Mouse (Mus musculus): ENCODE data around the gene Syne1. TPM values are rescaled to one million over a fixed set of nuclear protein-coding genes. Genes with fewer than 3 reads are reported as not detected.

The Syne1 gene
- polyA plus RNA-seq, 1 experiment from 2014 or later: 8.6 TPM

- 85% methylated on average over 19 of the region's 19 CpGs for whole genome bisulfite sequencing
- ATAC-seq (ENCODE audit: low FRiP score): no peak
- H3K27ac ChIP-seq: no peak overlapping the region
Observed at GRCm38 (mm10) chr10:5185156-5186083, 365.9 kb downstream of the Syne1 start.

GRCm38 (mm10) chr10:5181771-5182176 is 369.5 kb downstream of the Syne1 start:
- no peak for ATAC-seq (ENCODE audit: low FRiP score)
- no peak overlapping the region for H3K4me3 ChIP-seq
- 84% methylated on average over 4 of the region's 4 CpGs for WGBS

More at GRCm38 (mm10) chr10:5185156-5186083, 365.9 kb downstream of the Syne1 start:
- Histone ChIP-seq H3K36me3 (peaks cover 40% of the 10 kb centered on the region), H3K4me2 (no peak overlapping the region), H3K27me3 (no peaks in the 10 kb centered on the region), H3K9ac (no peak overlapping the region), H3K4me3 (no peak overlapping the region), H3K4me1 (replicated peaks) (no peaks in the 10 kb centered on the region), H3K9me3 (no peaks in the 10 kb centered on the region)

GRCm38 (mm10) chr10:5179891-5180290 is 371.4 kb downstream of the Syne1 start:
- Histone ChIP-seq H3K4me1 (replicated peaks) (no peaks in the 10 kb centered on the region), H3K4me3 (no peak overlapping the region), H3K9ac (no peak overlapping the region), H3K9me3 (no peaks in the 10 kb centered on the region), H3K36me3 (peaks cover 33% of the 10 kb centered on the region), H3K27ac (no peak overlapping the region), H3K4me2 (no peak overlapping the region), H3K27me3 (no peaks in the 10 kb centered on the region)
- ATAC-seq (ENCODE audit: low FRiP score): no peak
- 87% methylated on average over 3 of the region's 3 CpGs for WGBS

More at GRCm38 (mm10) chr10:5181771-5182176, 369.5 kb downstream of the Syne1 start:
- Histone ChIP-seq H3K36me3 (peaks cover 42% of the 10 kb centered on the region), H3K27ac (no peak overlapping the region), H3K9ac (no peak overlapping the region), H3K4me2 (no peak overlapping the region), H3K27me3 (no peaks in the 10 kb centered on the region), H3K9me3 (no peaks in the 10 kb centered on the region), H3K4me1 (replicated peaks) (no peaks in the 10 kb centered on the region)

- 80% methylated on average over 9 of the region's 9 CpGs for WGBS
- no peaks in the 10 kb centered on the region for H3K4me1 ChIP-seq (replicated peaks)
- H3K27ac ChIP-seq: no peak overlapping the region
- H3K27me3 ChIP-seq: no peaks in the 10 kb centered on the region
- H3K4me3 ChIP-seq: no peak overlapping the region
- no peak for ATAC-seq (ENCODE audit: low FRiP score)
- no peak overlapping the region for H3K9ac ChIP-seq
- no peak overlapping the region for H3K4me2 ChIP-seq
- peaks cover 17% of the 10 kb centered on the region for H3K36me3 ChIP-seq
- H3K9me3 ChIP-seq: no peaks in the 10 kb centered on the region
Observed at GRCm38 (mm10) chr10:5177446-5178015, 373.8 kb downstream of the Syne1 start.

GRCm38 (mm10) chr10:5176371-5176770 is 374.9 kb downstream of the Syne1 start:
- Histone ChIP-seq H3K27ac (no peak overlapping the region), H3K9ac (no peak overlapping the region), H3K36me3 (peaks cover 14% of the 10 kb centered on the region), H3K4me1 (replicated peaks) (no peaks in the 10 kb centered on the region), H3K4me3 (no peak overlapping the region), H3K9me3 (no peaks in the 10 kb centered on the region), H3K4me2 (no peak overlapping the region), H3K27me3 (no peaks in the 10 kb centered on the region)
- WGBS: 64% methylated on average over 2 of the region's 2 CpGs
- ATAC-seq (ENCODE audit: low FRiP score): no peak

- no peaks in the 10 kb centered on the region for H3K9me3 ChIP-seq
- no peaks in the 10 kb centered on the region for H3K4me1 ChIP-seq (replicated peaks)
- 79% methylated on average over 1 of the region's 1 CpGs for WGBS
- no peak overlapping the region for H3K9ac ChIP-seq
- H3K4me3 ChIP-seq: no peak overlapping the region
- ATAC-seq (ENCODE audit: low FRiP score): no peak
- H3K27ac ChIP-seq: no peak overlapping the region
- no peaks in the 10 kb centered on the region for H3K27me3 ChIP-seq
- no peak overlapping the region for H3K4me2 ChIP-seq
- H3K36me3 ChIP-seq: peaks cover 24% of the 10 kb centered on the region
Observed at GRCm38 (mm10) chr10:5170425-5170824, 380.9 kb downstream of the Syne1 start.

GRCm38 (mm10) chr10:5167481-5167880 is 383.8 kb downstream of the Syne1 start:
- Histone ChIP-seq H3K4me3 (no peak overlapping the region), H3K27me3 (no peaks in the 10 kb centered on the region), H3K4me1 (replicated peaks) (no peaks in the 10 kb centered on the region), H3K27ac (no peak overlapping the region), H3K36me3 (peaks cover 18% of the 10 kb centered on the region), H3K4me2 (no peak overlapping the region), H3K9me3 (no peaks in the 10 kb centered on the region), H3K9ac (no peak overlapping the region)
- no peak for ATAC-seq (ENCODE audit: low FRiP score)
- WGBS: 88% methylated on average over 3 of the region's 3 CpGs

- no peak overlapping the region for H3K9ac ChIP-seq
- no peak overlapping the region for H3K4me3 ChIP-seq
- 87% methylated on average over 5 of the region's 5 CpGs for WGBS
- no peak overlapping the region for H3K27ac ChIP-seq
- H3K27me3 ChIP-seq: no peaks in the 10 kb centered on the region
- no peaks in the 10 kb centered on the region for H3K9me3 ChIP-seq
- ATAC-seq (ENCODE audit: low FRiP score): no peak
- no peaks in the 10 kb centered on the region for H3K4me1 ChIP-seq (replicated peaks)
- H3K4me2 ChIP-seq: no peak overlapping the region
- peaks cover 9% of the 10 kb centered on the region for H3K36me3 ChIP-seq
Observed at GRCm38 (mm10) chr10:5165439-5165838, 385.8 kb downstream of the Syne1 start.

- peaks cover 7% of the 10 kb centered on the region for H3K36me3 ChIP-seq
- no peak overlapping the region for H3K4me2 ChIP-seq
- H3K27me3 ChIP-seq: no peaks in the 10 kb centered on the region
- no peak overlapping the region for H3K9ac ChIP-seq
- no peaks in the 10 kb centered on the region for H3K9me3 ChIP-seq
- no peak overlapping the region for H3K27ac ChIP-seq
- ATAC-seq (ENCODE audit: low FRiP score): no peak
- WGBS: 72% methylated on average over 6 of the region's 6 CpGs
- H3K4me3 ChIP-seq: no peak overlapping the region
- no peaks in the 10 kb centered on the region for H3K4me1 ChIP-seq (replicated peaks)
Observed at GRCm38 (mm10) chr10:5163770-5164169, 387.5 kb downstream of the Syne1 start.

- Histone ChIP-seq H3K4me1 (replicated peaks) (no peaks in the 10 kb centered on the region), H3K36me3 (peaks cover 4% of the 10 kb centered on the region; the same call in 1 of the 2 replicates), H3K4me2 (no peak overlapping the region), H3K27ac (no peak overlapping the region), H3K27me3 (no peaks in the 10 kb centered on the region), H3K9me3 (no peaks in the 10 kb centered on the region), H3K4me3 (no peak overlapping the region), H3K9ac (no peak overlapping the region)
- 86% methylated on average over 3 of the region's 3 CpGs for WGBS
- no peak for ATAC-seq (ENCODE audit: low FRiP score)
Observed at GRCm38 (mm10) chr10:5163286-5163685, 388.0 kb downstream of the Syne1 start.

GRCm38 (mm10) chr10:5161394-5161872 is 389.8 kb downstream of the Syne1 start:
- no peak for ATAC-seq (ENCODE audit: low FRiP score)
- WGBS: 59% methylated on average over 12 of the region's 12 CpGs

GRCm38 (mm10) chr10:5159679-5160078 is 391.6 kb downstream of the Syne1 start:
- Histone ChIP-seq H3K4me3 (no peak overlapping the region), H3K27ac (no peak overlapping the region), H3K4me2 (no peak overlapping the region), H3K9ac (no peak overlapping the region), H3K36me3 (0 out of 2 replicates have a peak, but pooled peaks cover 4% of the 10 kb centered on the region), H3K4me1 (replicated peaks) (no peaks in the 10 kb centered on the region), H3K27me3 (no peaks in the 10 kb centered on the region), H3K9me3 (no peaks in the 10 kb centered on the region)
- ATAC-seq (ENCODE audit: low FRiP score): no peak
- 82% methylated on average over 8 of the region's 8 CpGs for whole genome bisulfite sequencing

More at GRCm38 (mm10) chr10:5161394-5161872, 389.8 kb downstream of the Syne1 start:
- no peaks in the 10 kb centered on the region for H3K36me3 ChIP-seq
- H3K9me3 ChIP-seq: no peaks in the 10 kb centered on the region
- H3K9ac ChIP-seq: no peak overlapping the region
- no peaks in the 10 kb centered on the region for H3K27me3 ChIP-seq
- H3K4me1 ChIP-seq (replicated peaks): no peaks in the 10 kb centered on the region
- no peak overlapping the region for H3K4me3 ChIP-seq
- H3K4me2 ChIP-seq: no peak overlapping the region
- H3K27ac ChIP-seq: no peak overlapping the region
